Mouse (Mus musculus) hindbrain, embryonic 12.5 days (tissue): ENCODE measurements around the gene Mctp1. TPM values are rescaled to one million over a fixed set of nuclear protein-coding genes. Genes with fewer than 3 reads are reported as not detected.
A peak's percentile ranks its signal among the peaks of the same experiment; 100 is the strongest.
"Not testable (repeated sequence)": the region's sequence is repeated elsewhere in the genome, so short reads cannot be mapped to it uniquely, and the experiment has no call there.

ENCODE experiments used
- ATAC-seq: fragments of 200-750 bp; cut with Nextera tagmentation; 2 replicates; pipeline ENCODE4 v1.8.0; 2017; ENCODE audit warnings: moderate TSS enrichment; ENCODE audit not compliant: low FRiP score
- H3K27ac ChIP-seq: fragments of 300-500 bp; sonication (generic); 2 replicates; pipeline ENCODE4 v1.5.1; 2016; ENCODE audit warnings: mild to moderate bottlenecking
- H3K27me3 ChIP-seq: fragments of 300-500 bp; sonication (generic); 2 replicates; pipeline ENCODE4 v1.6.1; 2016; ENCODE audit warnings: mild to moderate bottlenecking
- H3K36me3 ChIP-seq: fragments of 300-500 bp; sonication (generic); 2 replicates; pipeline ENCODE4 v1.6.1; 2016; ENCODE audit warnings: mild to moderate bottlenecking
- H3K4me1 ChIP-seq: fragments of 300-500 bp; sonication (generic); 2 replicates; pipeline ENCODE4 v1.6.1; 2016
- H3K4me2 ChIP-seq: fragments of 300-500 bp; sonication (generic); replicated peaks from 2 replicates; pipeline ENCODE4 v1.6.1; 2016; ENCODE audit warnings: mild to moderate bottlenecking
- H3K4me3 ChIP-seq: fragments of 300-500 bp; sonication (generic); 2 replicates; pipeline ENCODE4 v1.5.1; 2016; ENCODE audit warnings: mild to moderate bottlenecking
- H3K9ac ChIP-seq: fragments of 300-500 bp; sonication (generic); 2 replicates; pipeline ENCODE4 v1.6.1; 2016; ENCODE audit warnings: mild to moderate bottlenecking, moderate library complexity
- H3K9me3 ChIP-seq: fragments of 300-500 bp; sonication (generic); replicated peaks from 2 replicates; pipeline ENCODE4 v1.6.1; 2016; ENCODE audit warnings: mild to moderate bottlenecking
- WGBS: fragments of 180-500 bp; shearing (Covaris S2); methylation state at CpG from one replicate; pipeline ENCODE4 v1.1.7; 2016; 5-methylcytosine and 5-hydroxymethylcytosine counted together
- polyA plus RNA-seq: library from polyadenylated mRNA; unstranded; fragments of >200 nt; fragmentation: Nextera tagmentation; extraction: Ambion mirVana; gene quantifications from 2 replicates; pipeline ENCODE4 v1.2.1, GENCODE M21; 2016

Gene Mctp1
- polyA plus RNA-seq, result 2.6 and 3.6 TPM in 2 replicates

DNA sequence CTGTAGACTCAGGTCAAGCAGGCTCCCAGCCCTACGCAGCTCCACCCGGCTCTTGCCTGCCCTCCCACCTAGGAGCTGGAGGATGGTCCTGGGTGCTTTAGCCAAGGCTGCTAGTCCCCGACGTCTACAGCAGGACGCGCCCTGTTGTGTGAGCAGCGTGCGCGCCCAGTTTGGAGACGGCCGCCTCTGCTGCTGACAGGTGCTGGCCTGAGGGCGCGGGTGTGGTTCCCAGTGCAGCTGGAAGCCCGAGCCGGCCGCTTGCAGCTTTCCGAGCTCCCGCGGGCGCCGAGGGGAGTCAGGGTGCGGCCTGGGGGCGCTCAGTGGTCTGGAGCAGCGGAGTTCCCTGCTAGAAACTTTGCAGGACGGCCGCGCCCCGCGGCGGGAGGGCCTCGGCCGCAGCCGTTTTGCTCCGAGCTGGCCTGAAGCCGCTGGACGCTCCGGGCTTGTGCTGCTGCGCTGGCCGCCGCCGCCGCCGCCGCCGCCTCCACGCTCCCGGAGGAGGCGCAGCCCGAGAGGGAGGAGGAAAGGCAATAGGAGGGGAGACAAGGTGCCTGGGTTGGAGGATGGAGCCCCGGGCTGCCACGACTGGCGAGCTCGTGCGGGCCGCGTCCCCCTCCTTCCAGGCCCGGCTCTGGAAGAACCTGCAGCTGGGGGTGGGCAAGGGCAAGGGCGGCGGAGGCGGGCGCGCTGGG lies at the start of gene Mctp1:
Mctp1 (plus strand) TSS at position 564 of the 692 bp plus-strand sequence.
- H3K9me3 ChIP-seq, result no peaks in the 10 kb centered on the region
- H3K36me3 ChIP-seq, result no peaks in the 10 kb centered on the region
- peak within 1 kb of the TSS; percentile 62 for H3K4me3 ChIP-seq
- 0 out of 2 replicates have a peak, but pooled peaks cover 4% of the 10 kb centered on the region for H3K4me1 ChIP-seq
- under 1% methylated on average over 44 of the region's 62 CpGs for WGBS
- H3K27ac ChIP-seq, result no peak within 1 kb of the TSS
- ATAC-seq, result peak; percentile 93
- H3K27me3 ChIP-seq, result peaks cover 36% of the 10 kb centered on the region
- peak within 1 kb of the TSS; percentile 96 for H3K4me2 ChIP-seq
- peak within 1 kb of the TSS; percentile 65 for H3K9ac ChIP-seq

DNA sequence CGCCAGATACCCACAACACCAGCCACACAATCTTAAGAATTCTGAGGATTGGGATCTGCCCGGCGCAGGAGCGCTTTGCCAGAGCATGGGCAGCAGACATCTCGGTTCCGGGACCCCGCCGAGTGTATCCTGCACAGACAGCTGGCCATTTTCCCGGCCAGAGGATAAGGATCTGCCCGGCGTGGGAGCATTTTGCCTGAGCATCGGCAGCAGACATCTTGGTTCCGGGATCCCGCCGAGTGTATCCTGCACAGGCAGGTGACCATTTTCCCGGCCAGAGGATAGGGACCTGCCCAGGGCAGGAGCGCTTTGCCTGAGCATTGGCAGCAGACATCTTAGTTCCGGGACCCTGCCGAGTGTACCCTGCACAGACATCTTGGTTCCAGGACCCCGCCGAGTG lies 38.4 kb upstream of the Mctp1 start:
- not testable (repeated sequence) for H3K36me3 ChIP-seq, H3K9me3 ChIP-seq, H3K4me2 ChIP-seq, H3K4me3 ChIP-seq, H3K27me3 ChIP-seq, H3K9ac ChIP-seq, H3K4me1 ChIP-seq, H3K27ac ChIP-seq, ATAC-seq
- 86% methylated on average over 21 of the region's 21 CpGs for WGBS

DNA sequence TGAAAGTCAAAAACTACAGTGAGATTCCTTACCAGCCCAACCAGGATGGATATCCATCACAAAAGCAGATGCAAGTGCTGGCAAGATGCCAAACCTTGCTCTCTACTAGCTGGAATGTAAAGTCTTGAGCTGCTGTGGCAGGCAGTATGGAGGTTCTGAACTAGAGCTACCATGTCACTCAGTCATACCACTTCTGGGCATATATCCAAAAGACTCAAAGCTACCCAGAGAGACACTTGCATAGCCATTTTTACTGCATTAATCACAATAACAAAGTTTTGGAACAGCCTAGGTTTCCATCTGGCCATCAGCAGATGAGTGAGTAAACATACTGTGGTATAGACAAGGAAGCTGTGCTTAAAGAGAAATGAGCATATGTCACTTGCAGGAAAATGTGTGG lies 25.6 kb upstream of the Mctp1 start:
- Histone ChIP-seq H3K36me3 (no peaks in the 10 kb centered on the region), H3K9ac (no peak overlapping the region), H3K27ac (no peak overlapping the region), H3K4me1 (no peaks in the 10 kb centered on the region), H3K4me3 (no peak overlapping the region), H3K27me3 (no peaks in the 10 kb centered on the region), H3K4me2 (no peak overlapping the region), H3K9me3 (no peaks in the 10 kb centered on the region)
- no peak for ATAC-seq

DNA sequence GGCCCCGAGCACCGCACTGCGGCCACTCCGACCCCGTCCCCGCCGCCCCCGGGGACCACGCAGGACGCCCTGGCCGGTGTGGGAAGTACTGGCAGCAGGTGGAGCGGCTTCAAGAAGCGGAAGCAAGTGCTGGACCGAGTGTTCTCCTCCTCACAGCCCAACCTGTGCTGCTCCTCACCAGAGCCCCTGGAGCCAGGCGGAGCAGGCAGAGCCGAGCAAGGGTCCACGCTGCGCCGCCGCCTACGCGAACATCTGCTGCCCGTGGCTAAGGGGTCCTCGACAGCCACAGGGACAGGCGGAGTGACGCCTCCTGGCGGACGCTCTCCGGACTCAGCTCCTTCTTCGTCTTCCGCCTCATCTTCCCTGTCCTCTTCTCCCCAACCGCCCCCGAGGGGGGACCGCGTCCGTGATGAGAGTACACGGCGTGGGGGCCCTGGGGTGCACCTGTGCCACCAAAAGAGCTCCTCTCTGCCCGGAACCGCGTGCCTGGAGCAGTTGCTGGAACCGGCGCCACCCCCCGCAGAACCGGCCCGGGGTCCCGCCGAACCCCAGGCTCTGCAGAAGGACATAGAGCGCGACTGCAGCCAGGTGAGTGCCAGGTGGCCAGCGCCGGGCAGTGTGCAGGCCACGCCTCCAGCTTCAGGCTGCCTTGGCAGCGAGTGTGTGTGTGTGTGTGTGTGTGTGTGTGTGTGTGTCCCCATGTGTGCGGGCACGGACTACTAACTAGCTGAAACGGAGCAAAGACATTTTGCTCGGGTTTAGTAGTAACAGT lies 515 bp downstream of the Mctp1 start:
- WGBS, result 2% methylated on average over 53 of the region's 58 CpGs
- H3K9me3 ChIP-seq, result no peaks in the 10 kb centered on the region
- H3K27me3 ChIP-seq, result peaks cover 36% of the 10 kb centered on the region
- peak; percentile 94 for ATAC-seq
- peak overlapping the region; percentile 65 for H3K9ac ChIP-seq
- peak overlapping the region; percentile 62 for H3K4me3 ChIP-seq
- peak overlapping the region; percentile 96 for H3K4me2 ChIP-seq
- no peaks in the 10 kb centered on the region for H3K36me3 ChIP-seq
- H3K27ac ChIP-seq, result no peak overlapping the region
- H3K4me1 ChIP-seq, result 0 out of 2 replicates have a peak, but pooled peaks cover 4% of the 10 kb centered on the region

DNA sequence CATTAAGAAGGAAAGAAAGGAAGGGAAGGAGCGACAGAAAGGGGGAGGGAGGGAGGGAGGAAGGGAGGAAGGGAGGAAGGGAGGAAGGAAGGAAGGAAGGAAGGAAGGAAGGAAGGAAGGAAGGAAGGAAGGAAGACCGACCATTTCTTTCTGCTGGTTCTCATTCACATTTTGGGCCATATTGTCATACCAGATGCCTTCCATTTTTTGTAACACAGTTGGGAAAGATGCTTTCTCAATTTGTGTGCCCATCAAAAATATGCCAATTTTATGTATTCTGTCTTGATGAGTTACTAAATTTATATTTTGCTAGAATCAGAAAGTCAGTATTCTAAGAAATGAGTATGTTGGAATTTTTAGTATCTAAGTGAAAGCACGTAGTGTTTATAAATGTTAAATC lies 4.3 kb downstream of the Mctp1 start:
- 78% methylated on average over 3 of the region's 3 CpGs for WGBS
- ATAC-seq, result no peak

DNA sequence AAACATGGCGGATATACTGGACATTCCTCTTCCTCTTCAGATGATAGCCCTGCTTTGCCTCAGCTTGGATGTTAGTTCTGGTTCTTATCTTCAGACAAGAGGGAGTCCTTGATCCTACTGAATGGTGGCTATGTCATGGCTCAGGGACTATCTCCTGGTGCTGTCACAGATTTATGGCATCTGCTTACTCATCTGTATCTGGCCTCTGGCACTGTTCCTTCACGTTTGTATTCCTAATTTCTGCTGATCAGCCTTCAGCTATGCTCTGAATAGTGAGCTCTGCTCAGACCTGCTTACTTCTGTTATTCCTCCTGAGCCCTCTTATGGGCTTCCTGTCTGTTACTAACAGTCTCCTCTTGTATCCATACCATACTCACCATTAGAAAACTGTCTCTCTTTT lies 7.6 kb downstream of the Mctp1 start:
- H3K9ac ChIP-seq, result no peak overlapping the region
- H3K27ac ChIP-seq, result no peak overlapping the region
- no peaks in the 10 kb centered on the region for H3K9me3 ChIP-seq
- H3K4me2 ChIP-seq, result no peak overlapping the region
- H3K4me3 ChIP-seq, result no peak overlapping the region
- H3K4me1 ChIP-seq, result no peaks in the 10 kb centered on the region
- no peaks in the 10 kb centered on the region for H3K36me3 ChIP-seq
- WGBS, result 57% methylated on average over 2 of the region's 2 CpGs
- no peaks in the 10 kb centered on the region for H3K27me3 ChIP-seq
- no peak for ATAC-seq

More for the DNA sequence above, 4.3 kb downstream of the Mctp1 start:
- 0 out of 2 replicates have a peak, but pooled peaks cover 4% of the 10 kb centered on the region for H3K4me1 ChIP-seq
- no peaks in the 10 kb centered on the region for H3K36me3 ChIP-seq
- H3K9me3 ChIP-seq, result no peaks in the 10 kb centered on the region
- no peak overlapping the region for H3K4me3 ChIP-seq
- H3K9ac ChIP-seq, result no peak overlapping the region
- no peak overlapping the region for H3K27ac ChIP-seq
- H3K27me3 ChIP-seq, result peaks cover 24% of the 10 kb centered on the region
- H3K4me2 ChIP-seq, result no peak overlapping the region

DNA sequence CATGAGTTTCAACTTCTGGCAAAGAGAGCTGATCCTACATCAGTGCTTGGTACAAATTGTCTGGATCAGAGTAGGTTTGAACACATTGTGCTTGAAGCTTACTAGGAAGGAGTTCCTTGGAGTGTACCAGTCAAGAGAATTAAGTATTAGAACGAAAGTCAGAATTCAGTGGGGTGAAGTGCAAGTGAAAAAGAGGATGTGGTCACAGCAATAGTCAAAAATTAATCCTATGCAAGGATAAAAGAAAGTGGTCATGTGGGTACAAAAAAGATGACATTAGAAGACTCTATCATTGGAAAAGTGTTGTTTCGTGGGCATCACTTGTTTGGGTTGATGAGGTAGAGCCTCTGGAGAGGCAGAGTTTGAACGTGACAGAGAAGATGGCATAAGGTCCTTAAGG lies 8.8 kb downstream of the Mctp1 start:
- no peak overlapping the region for H3K4me2 ChIP-seq
- no peaks in the 10 kb centered on the region for H3K27me3 ChIP-seq
- no peaks in the 10 kb centered on the region for H3K4me1 ChIP-seq
- H3K9ac ChIP-seq, result no peak overlapping the region
- no peak overlapping the region for H3K27ac ChIP-seq
- H3K36me3 ChIP-seq, result no peaks in the 10 kb centered on the region
- H3K9me3 ChIP-seq, result no peaks in the 10 kb centered on the region
- no peak overlapping the region for H3K4me3 ChIP-seq
- ATAC-seq, result no peak
- WGBS, result 88% methylated on average over 3 of the region's 3 CpGs

DNA sequence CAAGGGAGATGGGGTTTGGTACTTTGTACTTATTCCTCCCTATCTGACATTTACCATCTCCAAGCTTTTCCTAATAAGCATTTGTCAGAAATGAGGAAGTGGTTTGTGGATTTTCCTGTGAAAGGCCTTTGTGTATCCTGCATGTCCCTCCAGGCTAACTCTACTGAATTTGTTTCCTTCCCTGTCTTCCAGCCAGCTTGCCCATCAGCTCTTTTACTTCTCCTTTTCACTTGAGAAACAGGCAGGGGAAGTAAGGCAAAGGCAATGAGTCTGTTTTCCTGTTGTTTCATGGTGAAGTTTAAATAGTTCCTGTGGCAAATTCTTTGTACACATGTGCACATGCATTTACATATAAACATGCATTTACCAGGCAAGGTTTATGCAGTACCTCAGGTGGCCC lies 11.6 kb downstream of the Mctp1 start:
- no peak overlapping the region for H3K27ac ChIP-seq
- H3K9me3 ChIP-seq, result no peaks in the 10 kb centered on the region
- no peak overlapping the region for H3K4me2 ChIP-seq
- H3K9ac ChIP-seq, result no peak overlapping the region
- H3K27me3 ChIP-seq, result no peaks in the 10 kb centered on the region
- no peaks in the 10 kb centered on the region for H3K4me1 ChIP-seq
- ATAC-seq, result no peak
- no peak overlapping the region for H3K4me3 ChIP-seq
- no peaks in the 10 kb centered on the region for H3K36me3 ChIP-seq

DNA sequence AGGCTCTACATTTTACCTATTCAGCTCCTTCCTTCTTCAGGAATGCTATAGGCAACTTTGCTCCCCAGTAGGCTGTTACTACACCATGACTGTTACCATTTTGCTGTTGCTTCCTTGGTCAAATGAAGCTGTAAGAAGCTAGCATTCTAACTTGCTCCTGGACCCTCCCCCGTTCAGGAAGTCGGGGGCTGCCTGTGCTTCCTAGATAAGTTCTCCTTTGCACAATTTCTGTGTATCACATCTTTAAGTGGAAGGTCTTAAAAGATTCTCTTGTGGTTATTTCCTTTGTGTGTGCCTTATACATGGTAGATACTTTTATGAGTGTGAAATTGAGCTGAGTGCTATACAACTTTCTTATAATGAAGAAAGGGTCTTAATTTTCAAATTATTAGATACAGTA lies 25.0 kb downstream of the Mctp1 start:
- Histone ChIP-seq H3K9ac (no peak overlapping the region), H3K4me1 (no peaks in the 10 kb centered on the region), H3K4me3 (no peak overlapping the region), H3K36me3 (no peaks in the 10 kb centered on the region), H3K9me3 (no peaks in the 10 kb centered on the region), H3K27ac (no peak overlapping the region), H3K4me2 (no peak overlapping the region), H3K27me3 (no peaks in the 10 kb centered on the region)
- ATAC-seq, result no peak
- WGBS, result 87% methylated on average over 2 of the region's 2 CpGs

DNA sequence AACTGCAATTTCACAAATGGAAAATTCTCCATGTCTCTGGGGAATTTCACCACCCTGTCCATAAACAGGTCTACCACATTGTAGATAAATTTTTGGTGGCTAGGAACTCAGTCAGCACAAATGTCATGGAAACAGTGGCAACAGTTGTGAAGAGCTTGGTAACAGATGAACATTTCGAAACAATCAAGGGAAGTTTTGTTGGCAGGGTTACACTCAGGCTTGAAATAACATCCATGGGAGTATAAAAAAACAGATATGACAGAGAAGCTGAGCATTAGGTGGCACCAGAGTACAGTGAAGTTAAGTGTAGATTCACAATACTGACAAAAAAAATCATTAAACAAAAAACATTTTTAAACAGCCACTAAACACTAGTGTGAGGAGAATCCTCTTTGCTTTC lies 26.3 kb downstream of the Mctp1 start:
- H3K4me3 ChIP-seq, result no peak overlapping the region
- H3K4me2 ChIP-seq, result no peak overlapping the region
- H3K27me3 ChIP-seq, result no peaks in the 10 kb centered on the region
- 82% methylated on average over 1 of the region's 1 CpGs for WGBS
- H3K4me1 ChIP-seq, result no peaks in the 10 kb centered on the region
- no peak for ATAC-seq
- no peak overlapping the region for H3K27ac ChIP-seq
- no peaks in the 10 kb centered on the region for H3K9me3 ChIP-seq
- no peaks in the 10 kb centered on the region for H3K36me3 ChIP-seq
- H3K9ac ChIP-seq, result no peak overlapping the region

DNA sequence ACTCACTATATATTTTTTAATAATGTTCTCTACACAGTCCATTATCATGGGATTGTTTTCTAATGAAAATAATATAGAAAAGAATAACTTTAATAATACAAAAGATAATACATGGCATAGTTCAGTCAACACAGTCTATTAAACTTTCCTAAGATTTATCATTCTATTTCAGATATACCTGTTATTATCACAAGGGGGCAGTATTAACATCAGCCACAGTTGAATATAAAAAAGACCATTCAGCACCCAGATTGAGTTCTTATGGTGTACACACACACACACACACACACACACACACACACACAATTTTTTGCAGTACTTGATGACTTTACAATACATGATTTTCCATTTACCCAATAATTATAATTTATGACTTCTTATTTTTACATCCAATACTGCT lies 31.0 kb downstream of the Mctp1 start:
- no peak overlapping the region for H3K27ac ChIP-seq
- H3K9ac ChIP-seq, result no peak overlapping the region
- no peaks in the 10 kb centered on the region for H3K27me3 ChIP-seq
- H3K4me3 ChIP-seq, result no peak overlapping the region
- no peaks in the 10 kb centered on the region for H3K4me1 ChIP-seq
- no peaks in the 10 kb centered on the region for H3K9me3 ChIP-seq
- H3K4me2 ChIP-seq, result no peak overlapping the region
- no peak for ATAC-seq
- H3K36me3 ChIP-seq, result no peaks in the 10 kb centered on the region

DNA sequence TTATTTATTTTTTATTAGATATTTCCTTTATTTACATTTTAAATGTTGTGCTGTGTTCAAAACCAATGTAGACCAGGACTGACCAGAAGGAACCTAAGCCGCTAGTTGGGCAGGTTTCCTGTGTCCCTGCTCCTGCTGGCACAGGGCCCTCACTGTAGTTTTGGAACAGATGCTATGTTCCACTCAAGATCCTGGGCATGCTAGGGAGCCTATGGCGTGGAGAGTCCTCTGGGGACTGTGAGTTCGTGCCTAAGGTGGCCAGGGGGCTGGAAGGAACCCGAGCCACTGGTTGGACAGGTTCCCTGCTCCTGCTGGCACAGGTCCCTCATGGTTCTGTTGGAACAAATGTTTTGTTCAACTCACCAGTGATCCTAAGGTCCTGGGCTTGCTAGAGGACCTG lies 35.8 kb downstream of the Mctp1 start:
- no peak overlapping the region for H3K4me3 ChIP-seq
- H3K27me3 ChIP-seq, result no peaks in the 10 kb centered on the region
- 83% methylated on average over 4 of the region's 4 CpGs for WGBS
- no peaks in the 10 kb centered on the region for H3K9me3 ChIP-seq
- no peak overlapping the region for H3K9ac ChIP-seq
- no peak for ATAC-seq
- no peak overlapping the region for H3K4me2 ChIP-seq
- H3K27ac ChIP-seq, result no peak overlapping the region
- no peaks in the 10 kb centered on the region for H3K36me3 ChIP-seq
- no peaks in the 10 kb centered on the region for H3K4me1 ChIP-seq

DNA sequence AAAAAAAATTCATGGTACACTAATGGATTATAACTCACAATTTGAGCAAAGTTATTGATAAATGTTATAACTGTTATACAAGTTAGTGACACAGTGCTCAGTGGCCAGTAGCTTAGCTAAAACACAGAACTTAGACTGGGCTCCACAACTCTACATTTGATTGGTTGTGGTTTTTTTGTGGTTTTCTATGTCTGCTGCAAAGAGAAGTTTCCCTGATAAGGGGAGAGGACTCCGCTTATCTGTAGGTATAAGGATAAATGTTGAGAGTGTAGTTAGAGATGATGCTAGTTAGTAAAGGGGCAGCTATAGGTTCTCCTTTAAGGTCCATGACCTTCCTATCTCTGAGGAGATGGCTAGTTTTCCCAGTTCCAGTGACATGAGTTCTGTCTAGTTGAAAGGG lies 36.7 kb downstream of the Mctp1 start:
- H3K9ac ChIP-seq, result no peak overlapping the region
- WGBS, result 97% methylated on average over 1 of the region's 1 CpGs
- H3K4me3 ChIP-seq, result no peak overlapping the region
- ATAC-seq, result no peak
- no peaks in the 10 kb centered on the region for H3K27me3 ChIP-seq
- no peaks in the 10 kb centered on the region for H3K4me1 ChIP-seq
- H3K9me3 ChIP-seq, result no peaks in the 10 kb centered on the region
- no peaks in the 10 kb centered on the region for H3K36me3 ChIP-seq
- H3K27ac ChIP-seq, result no peak overlapping the region
- no peak overlapping the region for H3K4me2 ChIP-seq
